Comparison of ENCODE assay signal across 24 mouse cellular contexts in the genomic region with DNA sequence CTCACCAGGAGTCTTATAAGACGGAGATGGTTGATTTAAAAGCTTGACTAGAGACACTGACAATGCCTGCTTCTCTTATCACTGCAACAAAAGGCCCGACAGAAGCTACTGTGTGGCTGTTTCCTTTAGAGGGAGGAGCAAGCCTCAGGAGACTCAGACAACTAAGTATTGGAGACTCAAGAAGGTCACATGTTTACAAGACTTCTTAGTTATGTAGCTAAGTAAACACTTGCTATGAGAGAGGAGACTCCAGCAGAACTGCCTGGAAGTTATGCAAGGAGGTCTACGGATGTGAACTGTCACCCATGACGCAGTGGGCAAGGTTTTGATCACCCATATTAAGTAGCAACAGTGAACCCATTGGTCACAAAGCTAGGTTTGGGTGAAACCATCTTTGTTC.
DNase-seq lines count a peak whose midpoint lies in the region; ATAC-seq and TF ChIP-seq lines count a peak whose summit lies in the region.
"Had no signal": no experiment of that assay in that cellular context is flagged by ENCODE, and none has a peak within 500 bp of the region (broad histone marks: within the 10 kb centered on the region; RNA-seq: fewer than 3 reads in every experiment).

No protein-coding gene starts in this region.

- TF ChIP-seq EP300 in lung, postnatal 0 days (IDR thresholded peaks at IDR 0.05): peak; percentile 71

- no peak overlapping the region for H3K4me2 ChIP-seq in lung, embryonic 16.5 days (ENCODE audit: low read depth, low read length)
- H3K4me2 ChIP-seq in lung, postnatal 0 days (replicated peaks; ENCODE audit: low read depth, low read length): no peak overlapping the region
- H3K4me2 ChIP-seq: heart, embryonic 13.5 days; hindbrain, embryonic 14.5 days had no signal

- no peak for TF ChIP-seq POLR2A in lung, adult 2 months (IDR thresholded peaks at IDR 0.05; ENCODE audit: borderline replicate concordance, extremely low read depth, low read depth, low read length)

- peak; percentile 1 for DNase-seq in cerebellum, adult 8-10 months
- DNase-seq in cerebellum, adult 9-10 months: no peak
- no peak for DNase-seq in lung, adult 2 months
- DNase-seq in lung, postnatal 0 days (ENCODE audit: low spot score): peak; percentile 73
- peak; percentile 68 for DNase-seq in lung, postnatal 36 days
- DNase-seq in adrenal gland, postnatal 36 days: no peak
- no peak for DNase-seq in liver
- DNase-seq: adrenal gland, postnatal 10 days; cerebellum, adult 11 months; cerebellum, adult 2 months; cerebellum, postnatal 14 days; gastrocnemius, postnatal 25 days; heart, adult 18-20 months; heart, postnatal 14 days; heart, postnatal 4 days had no signal

- no peak for TF ChIP-seq CTCF in lung, adult 2 months (IDR thresholded peaks at IDR 0.05; ENCODE audit: insufficient read depth, low read length)
- no peak for TF ChIP-seq CTCF in lung, postnatal 0 days (IDR thresholded peaks at IDR 0.05)

- H3K27me3 ChIP-seq in lung, embryonic 16.5 days (ENCODE audit: control insufficient read depth, insufficient read depth, low read depth, low read length): no peaks in the 10 kb centered on the region
- no peaks in the 10 kb centered on the region for H3K27me3 ChIP-seq in lung, postnatal 0 days (replicated peaks; ENCODE audit: insufficient read depth, low read length)
- H3K27me3 ChIP-seq: CH12.LX; heart, embryonic 13.5 days; Patski had no signal

- 47% methylated on average over 4 of the region's 4 CpGs for WGBS in lung, embryonic 16.5 days
- WGBS in lung, adult 2 months: 48% methylated on average over 4 of the region's 4 CpGs
- 43% methylated on average over 4 of the region's 4 CpGs for WGBS in lung, postnatal 0 days

- H3K4me3 ChIP-seq in lung, embryonic 16.5 days (ENCODE audit: low read length): no peak overlapping the region
- no peak overlapping the region for H3K4me3 ChIP-seq in lung, adult 2 months (replicated peaks; ENCODE audit: extremely low read depth, low read depth, low read length)
- H3K4me3 ChIP-seq in lung, postnatal 0 days (ENCODE audit: low read depth, low read length): no peak overlapping the region
- H3K4me3 ChIP-seq: forebrain, embryonic 10.5 days; heart, embryonic 13.5 days had no signal

- peak; percentile 21; the same call in 1 of the 2 replicates for ATAC-seq in lung, embryonic 16.5 days (ENCODE audit: low read depth)
- ATAC-seq in lung, postnatal 0 days: peak; percentile 91
- ATAC-seq: forebrain, embryonic 14.5 days; hindbrain, postnatal 0 days; Patski had no signal

- no peaks in the 10 kb centered on the region; the same call in 1 of the 2 replicates for H3K36me3 ChIP-seq in lung, embryonic 16.5 days (ENCODE audit: control insufficient read depth, insufficient read depth, low read length)
- no peaks in the 10 kb centered on the region for H3K36me3 ChIP-seq in lung, postnatal 0 days (ENCODE audit: insufficient read depth, low read length)
- H3K36me3 ChIP-seq: G1E; heart, embryonic 13.5 days had no signal

- H3K4me1 ChIP-seq in lung, embryonic 16.5 days (replicated peaks; ENCODE audit: control insufficient read depth, insufficient read depth, low read length): no peaks in the 10 kb centered on the region
- peaks cover 4% of the 10 kb centered on the region for H3K4me1 ChIP-seq in lung, adult 2 months (ENCODE audit: control insufficient read depth, insufficient read depth, low read length)
- H3K4me1 ChIP-seq in lung, postnatal 0 days (ENCODE audit: insufficient read depth, low read depth, low read length): no peaks in the 10 kb centered on the region

- H3K27ac ChIP-seq in lung, embryonic 16.5 days (ENCODE audit: low read length): no peak overlapping the region
- H3K27ac ChIP-seq in lung, postnatal 0 days (ENCODE audit: low read length): peak overlapping the region; percentile 49; the same call in 1 of the 2 replicates
- H3K27ac ChIP-seq: forebrain, embryonic 10.5 days; heart, embryonic 13.5 days; hindbrain, embryonic 14.5 days; hindbrain, postnatal 0 days had no signal

- H3K9me3 ChIP-seq in lung, embryonic 16.5 days (ENCODE audit: control insufficient read depth, low read length): no peaks in the 10 kb centered on the region
- H3K9me3 ChIP-seq in lung, postnatal 0 days (ENCODE audit: low read length): no peaks in the 10 kb centered on the region
- H3K9me3 ChIP-seq: forebrain, embryonic 10.5 days; G1E; heart, embryonic 13.5 days had no signal

- H3K9ac ChIP-seq in lung, embryonic 16.5 days (ENCODE audit: low read length): no peak overlapping the region
- H3K9ac ChIP-seq in lung, postnatal 0 days (replicated peaks; ENCODE audit: low read depth): no peak overlapping the region
- H3K9ac ChIP-seq: heart, embryonic 13.5 days; hindbrain, embryonic 14.5 days had no signal

Comparison
In these comparisons a context has a peak if more than half of its experiments do, and no peak if none do; other contexts are left out.
1. DNase-seq: peak in cerebellum, adult 8-10 months (single experiment), lung, postnatal 0 days (single experiment) and lung, postnatal 36 days (single experiment); none in cerebellum, adult 9-10 months (single experiment), lung, adult 2 months (single experiment), adrenal gland, postnatal 36 days (0 of 2) and liver (single experiment).